Mouse (Mus musculus): ENCODE measurements at regions not wholly inside any gene's neighbourhood (a gene's known extent, or its start where the extent isn't known, plus 50 kb on each side); places are given as distances from the start of the nearest gene placed in this dataset.

- DNase-seq (ENCODE audit: low spot score): no peak
Measured at GRCm38 (mm10) chr15:36427334-36427733, 580.2 kb downstream of the Zfp706 start.

- DNase-seq (ENCODE audit: low spot score): no peak
Measured at GRCm38 (mm10) chr15:36425902-36426301, 581.7 kb downstream of the Zfp706 start.

GRCm38 (mm10) chr15:36424047-36424446, 583.5 kb downstream of the Zfp706 start:
- DNase-seq (ENCODE audit: low spot score): no peak

DNA sequence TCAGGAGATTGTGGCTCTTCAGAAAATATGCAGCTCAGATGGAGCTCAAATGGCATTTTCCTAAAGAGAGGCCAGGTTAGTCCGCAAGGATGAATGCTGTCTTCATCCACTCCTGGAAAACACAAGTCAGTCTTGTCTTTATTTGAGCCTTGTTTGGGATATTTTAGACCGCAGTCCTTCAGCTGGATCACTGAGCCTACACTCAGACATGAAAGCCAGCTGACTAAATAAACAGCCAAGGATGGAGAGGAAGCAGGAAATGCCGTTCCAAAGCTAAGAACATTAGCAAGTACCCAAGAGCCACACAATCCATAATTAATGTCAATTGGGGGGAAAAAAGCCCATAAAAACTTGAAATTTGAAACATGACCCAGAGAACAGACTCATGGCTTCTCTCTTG, 584.8 kb downstream of the Zfp706 start:
- DNase-seq (ENCODE audit: low spot score): no peak

- no peak for DNase-seq (ENCODE audit: low spot score)
Measured at GRCm38 (mm10) chr15:36419943-36420480, 587.6 kb downstream of the Zfp706 start.

DNA sequence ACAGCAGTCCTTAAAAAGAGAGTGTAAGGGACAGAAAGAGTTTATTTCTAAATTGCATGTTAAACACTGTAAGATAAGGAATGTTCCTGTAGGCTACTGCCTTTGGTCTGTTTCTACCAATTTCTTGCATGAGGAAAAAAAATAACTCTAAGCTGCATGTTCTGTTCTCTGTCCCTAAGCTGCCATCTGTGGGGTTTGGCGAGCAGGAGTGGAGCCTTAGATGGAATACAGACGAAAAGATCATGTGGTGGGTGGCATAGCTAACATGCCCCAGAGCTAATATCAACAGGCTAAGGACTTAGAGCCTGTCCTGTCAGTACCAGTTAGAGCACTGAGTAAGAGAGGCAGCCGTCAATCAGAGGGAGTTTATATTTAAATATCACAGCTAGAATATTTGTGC, 590.1 kb downstream of the Zfp706 start:
- DNase-seq (ENCODE audit: low spot score): no peak

DNA sequence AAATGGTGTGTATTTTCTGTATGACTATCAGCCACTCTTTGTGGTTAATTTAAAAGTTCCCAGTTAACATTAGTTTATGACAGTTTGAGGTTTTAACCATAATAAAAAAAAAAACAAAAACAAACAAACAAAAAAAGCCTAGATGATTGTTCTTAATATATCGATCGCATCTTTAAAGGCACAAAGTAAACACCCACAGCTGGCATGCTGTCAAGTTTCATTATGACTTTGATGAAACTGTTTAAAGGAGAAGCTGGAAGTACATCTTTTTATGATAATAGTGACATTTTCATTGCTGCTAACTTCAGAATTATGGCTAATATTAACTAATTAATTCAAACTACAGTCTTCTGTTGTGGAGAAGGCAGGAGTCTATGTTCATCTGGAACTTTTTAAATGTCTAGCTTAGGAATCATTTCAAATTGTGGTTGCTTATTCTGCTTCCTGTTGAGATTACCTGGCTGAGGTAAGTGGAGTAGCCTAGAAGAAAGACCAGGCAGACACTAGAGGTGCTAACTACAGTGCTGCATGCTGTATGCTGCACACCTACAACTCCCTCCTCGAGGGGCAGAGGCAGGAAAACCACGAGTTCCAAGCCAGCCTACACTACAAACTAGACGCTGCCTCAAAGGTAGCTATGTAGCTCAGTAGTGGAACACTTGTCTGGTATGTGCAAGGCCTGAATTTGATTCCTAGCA, 591.9 kb downstream of the Zfp706 start:
- no peak for DNase-seq (ENCODE audit: low spot score)

DNA sequence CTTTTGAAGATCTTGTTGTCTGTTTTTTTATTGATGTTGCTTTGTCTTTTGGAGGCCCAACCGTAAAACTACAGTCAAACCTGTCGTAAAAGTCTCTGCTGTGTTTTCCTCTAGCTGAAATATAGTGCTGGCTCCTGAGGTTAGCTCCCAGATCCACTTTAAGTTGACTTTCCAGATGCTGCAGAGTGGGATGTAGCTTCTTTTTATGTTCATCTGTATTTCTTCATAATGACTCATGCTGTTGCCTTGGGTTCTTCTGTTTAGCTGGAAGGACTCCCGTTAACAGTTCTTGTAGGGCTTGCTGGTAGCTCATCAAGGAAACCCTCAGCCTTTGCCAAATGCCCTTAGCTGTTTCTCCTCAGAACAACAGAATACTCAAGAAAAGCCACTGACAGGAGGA, 595.6 kb downstream of the Zfp706 start:
- DNase-seq (ENCODE audit: low spot score): no peak

GRCm38 (mm10) chr15:36405446-36405845, 602.1 kb downstream of the Zfp706 start:
- no peak for DNase-seq (ENCODE audit: low spot score)

GRCm38 (mm10) chr15:36403336-36404119, 604.0 kb downstream of the Zfp706 start:
- DNase-seq (ENCODE audit: low spot score): no peak

DNA sequence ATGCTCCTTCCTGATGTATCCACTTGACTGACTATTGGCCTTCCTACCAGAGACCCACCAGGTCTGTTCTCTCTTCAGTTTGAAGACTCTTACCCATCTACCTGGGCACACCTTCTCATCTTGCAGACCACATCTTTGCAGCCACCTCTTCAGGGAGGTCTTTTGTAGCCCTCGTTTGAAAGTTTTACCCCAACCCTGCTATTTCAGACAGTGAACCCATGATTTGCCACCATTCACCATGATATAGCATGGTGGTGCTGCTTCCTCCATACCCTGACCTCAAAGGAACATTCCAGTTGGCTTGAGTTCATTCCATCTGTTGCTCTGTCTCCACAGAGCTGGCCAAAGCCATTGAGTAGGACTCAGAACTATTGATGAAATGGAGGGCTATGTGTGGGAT, 605.5 kb downstream of the Zfp706 start:
- no peak for DNase-seq (ENCODE audit: low spot score)

DNA sequence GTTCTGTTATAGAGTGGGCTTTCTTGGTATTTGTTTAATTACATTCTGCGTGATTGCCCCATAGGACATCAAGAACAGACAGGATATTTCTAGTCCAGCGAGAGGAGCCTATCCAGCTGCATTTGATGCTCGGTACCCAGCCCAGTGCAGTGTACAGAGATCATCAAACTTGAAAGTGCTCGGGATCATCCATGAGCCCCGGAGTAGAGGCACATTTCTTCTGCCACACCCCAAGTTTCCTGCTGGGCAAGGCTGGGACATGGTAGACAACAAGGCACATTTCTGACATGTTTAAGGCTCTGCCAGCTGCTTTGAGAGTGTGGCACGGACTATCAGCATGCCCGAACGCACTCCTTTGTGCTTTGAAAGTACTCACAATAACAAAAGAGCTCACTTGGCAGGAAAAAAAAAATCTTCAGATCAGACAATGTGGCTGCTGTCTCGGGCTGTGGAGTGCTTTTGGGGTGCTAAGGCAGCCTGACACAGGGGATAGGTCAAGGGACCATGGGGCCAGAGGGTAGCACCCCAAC, 607.2 kb downstream of the Zfp706 start:
- no peak for DNase-seq (ENCODE audit: low spot score)

GRCm38 (mm10) chr15:36399355-36400012, 608.1 kb downstream of the Zfp706 start:
- DNase-seq (ENCODE audit: low spot score): no peak

DNA sequence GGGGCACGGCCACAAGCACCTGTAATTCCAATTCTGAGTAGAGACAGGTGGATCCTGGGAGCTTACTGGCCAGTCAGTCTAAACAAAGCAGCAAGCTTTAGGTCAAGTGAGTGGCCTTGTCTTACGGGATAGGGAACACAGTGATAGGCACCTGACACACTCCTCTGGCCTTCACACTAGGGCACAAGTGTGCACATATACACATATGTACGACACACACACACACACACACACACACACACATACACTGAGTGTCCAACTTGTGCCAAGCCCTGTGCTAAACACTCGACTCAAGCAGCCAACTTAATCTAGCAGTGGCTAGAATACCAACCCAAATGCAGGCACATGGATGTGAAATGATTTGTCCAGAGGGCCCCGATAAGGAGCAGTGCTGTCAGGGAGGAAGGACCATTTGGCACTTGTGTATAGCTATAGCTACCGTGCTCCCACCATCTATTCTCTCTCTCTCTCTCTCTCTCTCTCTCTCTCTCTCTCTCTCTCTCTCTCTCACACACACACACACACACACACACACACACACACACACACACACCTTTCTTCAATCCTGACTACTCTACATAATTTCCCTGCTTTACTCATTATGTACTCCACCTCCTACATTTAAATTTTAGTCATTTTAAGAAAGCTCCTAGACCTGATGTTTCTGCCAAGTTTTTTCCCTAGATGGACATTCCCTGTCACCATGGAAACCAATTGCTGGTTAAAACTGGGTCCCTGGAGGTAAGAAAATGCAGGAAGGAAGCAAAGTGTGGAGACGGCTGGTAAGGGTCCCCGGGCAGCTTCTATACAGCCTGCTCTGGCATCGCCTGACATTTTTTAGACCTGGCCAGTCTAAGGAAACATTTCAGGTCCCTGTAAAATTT, 609.2 kb downstream of the Zfp706 start:
- DNase-seq (ENCODE audit: low spot score): no peak

GRCm38 (mm10) chr15:36396791-36397190, 610.8 kb downstream of the Zfp706 start:
- no peak for DNase-seq (ENCODE audit: low spot score)

- DNase-seq (ENCODE audit: low spot score): no peak
Measured at GRCm38 (mm10) chr15:36396245-36396644, 611.3 kb downstream of the Zfp706 start.

DNA sequence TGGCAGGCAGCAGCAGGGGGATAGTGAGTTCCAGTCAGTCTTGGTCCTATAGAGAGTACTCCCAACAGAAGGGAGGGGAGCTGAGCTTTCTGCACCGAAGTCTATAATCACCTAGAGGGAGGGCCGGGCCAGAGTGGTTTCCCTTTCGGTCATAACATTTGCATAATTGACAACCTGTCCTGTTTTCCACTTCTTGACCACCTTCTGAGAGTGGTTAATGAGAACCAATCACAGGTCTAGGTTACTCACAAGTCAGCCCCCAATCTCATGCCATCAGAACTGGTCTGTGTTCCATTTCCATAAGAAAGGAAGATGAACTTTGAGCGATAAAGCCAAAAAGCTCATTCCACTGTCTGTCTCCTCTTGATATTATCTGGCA, 611.9 kb downstream of the Zfp706 start:
- DNase-seq (ENCODE audit: low spot score): no peak

DNA sequence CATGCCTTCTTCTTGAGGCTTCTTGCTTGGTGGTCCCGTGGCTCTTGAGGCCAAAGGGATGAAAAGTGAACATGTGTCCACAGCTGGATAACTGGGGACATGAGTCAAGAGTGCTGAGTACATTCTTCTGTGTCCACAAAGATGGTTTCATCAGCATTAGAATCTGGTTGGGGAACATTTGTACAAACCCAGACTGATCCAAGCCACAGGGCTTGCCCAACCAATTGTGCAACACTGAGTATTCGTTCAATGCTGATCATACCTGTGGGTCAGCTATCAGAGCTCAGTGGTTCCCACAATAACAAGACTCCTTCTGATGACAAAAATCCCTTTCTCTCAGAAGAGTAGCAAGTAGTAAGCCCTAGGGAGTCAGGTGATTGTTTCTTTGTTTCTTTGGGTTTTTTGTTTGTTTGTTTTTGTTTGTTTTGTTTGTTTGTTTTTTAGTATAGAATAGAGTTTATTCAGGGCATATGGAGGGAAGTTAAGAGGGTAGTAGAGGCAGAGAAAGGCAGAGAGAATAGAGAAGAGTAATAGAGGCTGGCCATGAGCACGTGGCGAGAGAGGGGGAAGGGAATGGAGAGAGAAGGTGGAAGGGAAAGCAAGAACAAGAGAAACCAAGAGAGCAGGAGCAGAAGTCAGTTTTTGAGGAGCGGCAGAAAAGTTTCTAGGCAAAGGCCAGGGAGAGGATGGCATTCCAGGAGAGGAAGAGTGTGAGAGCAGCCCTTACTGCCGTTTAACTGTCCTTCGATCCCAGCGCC, 612.5 kb downstream of the Zfp706 start:
- no peak for DNase-seq (ENCODE audit: low spot score)

- no peak for DNase-seq (ENCODE audit: low spot score)
Measured at GRCm38 (mm10) chr15:36389775-36390174, 617.8 kb downstream of the Zfp706 start.

GRCm38 (mm10) chr15:36381228-36381671, 626.3 kb downstream of the Zfp706 start:
- DNase-seq (ENCODE audit: low spot score): no peak

Measured in urinary bladder, adult 2 months (tissue).